Mouse (Mus musculus) kidney, adult 9 months (tissue): ENCODE measurements around the gene Stac2.
A peak's percentile ranks its signal among the peaks of the same experiment; 100 is the strongest.

ENCODE experiments used
- DNase-seq: peaks from one replicate; pipeline ENCODE4 v3.0.0; 2022

The Stac2 gene

GRCm38 (mm10) chr11:97995564-97996288, 57.5 kb downstream of the Stac2 start, which contains the start of gene Arl5c:
Gene Arl5c, minus strand, starts transcription at chr11:97996181.
- DNase-seq, result no peak

DNA sequence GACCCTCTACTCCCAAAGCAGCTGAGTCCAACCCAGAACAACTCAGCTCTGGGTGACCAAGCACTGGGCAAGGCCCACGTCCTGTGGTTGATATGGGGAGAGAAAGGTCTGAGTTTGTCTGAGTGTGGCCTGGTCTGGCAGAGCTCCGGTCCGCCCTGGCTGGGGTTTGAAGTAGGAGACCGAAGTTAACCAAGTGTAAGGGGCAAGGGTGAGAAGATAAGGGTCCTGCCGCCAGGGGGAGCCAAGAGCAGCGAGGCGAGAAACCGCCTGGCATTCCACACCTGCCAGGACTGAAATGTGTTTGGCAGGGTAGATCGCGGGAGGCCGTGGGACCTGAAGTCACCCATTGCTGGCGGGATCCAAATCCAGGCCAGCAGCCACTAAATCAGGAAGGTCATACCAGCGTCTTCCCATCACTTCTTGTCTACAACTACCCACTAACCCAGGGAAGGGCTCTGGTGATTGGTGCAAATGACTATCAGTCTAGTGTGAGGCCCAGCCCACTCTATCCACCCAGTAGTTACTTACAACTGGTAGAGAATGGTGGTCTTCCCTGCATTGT, 58.6 kb downstream of the Stac2 start:
- DNase-seq, result peak; percentile 86

- peak; percentile 96 for DNase-seq
Observed at GRCm38 (mm10) chr11:97988530-97989096, 64.6 kb downstream of the Stac2 start.

- DNase-seq, result peak; percentile 98
Observed at GRCm38 (mm10) chr11:97987551-97988526, 65.4 kb downstream of the Stac2 start.

- DNase-seq, result no peak
Observed at GRCm38 (mm10) chr11:97986738-97987465, 66.4 kb downstream of the Stac2 start.
